20 mouse cellular contexts compared by ENCODE assay signal in the genomic region with DNA sequence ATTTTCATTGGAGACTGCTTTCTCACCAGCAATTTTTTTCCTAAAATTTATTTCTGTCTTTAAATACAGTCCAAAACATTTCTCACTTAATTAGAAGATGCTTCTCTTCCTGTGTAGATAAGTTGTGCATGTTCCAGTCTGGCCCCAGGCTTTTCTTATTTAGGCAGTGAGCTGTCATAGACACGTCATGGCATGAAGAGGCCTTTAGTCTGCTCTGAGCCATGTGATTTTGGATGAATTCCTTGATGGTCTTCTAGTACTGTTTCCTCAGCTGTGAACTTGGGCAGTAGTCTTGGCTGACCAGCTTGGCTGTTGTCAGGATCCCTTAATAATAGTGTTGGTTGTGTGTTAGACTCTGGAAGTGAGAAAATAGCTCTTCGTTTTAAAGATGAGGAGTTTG. TPM values are rescaled to one million over a fixed set of nuclear protein-coding genes. Genes with fewer than 3 reads are reported as not detected.
DNase-seq lines count a peak whose midpoint lies in the region; ATAC-seq and TF ChIP-seq lines count a peak whose summit lies in the region.
"Had no signal": no experiment of that assay in that cellular context is flagged by ENCODE, and none has a peak within 500 bp of the region (broad histone marks: within the 10 kb centered on the region; RNA-seq: fewer than 3 reads in every experiment).

No protein-coding gene starts in this region.

- no peaks in the 10 kb centered on the region for H3K27me3 ChIP-seq in liver, embryonic 12.5 days (replicated peaks)
- H3K27me3 ChIP-seq in liver, postnatal 0 days (ENCODE audit: insufficient read depth, low read length) = no peaks in the 10 kb centered on the region
- H3K27me3 ChIP-seq: embryonic facial prominence, embryonic 13.5 days; forebrain, embryonic 12.5 days had no signal

- no peak overlapping the region for H3K9ac ChIP-seq in liver, embryonic 12.5 days
- H3K9ac ChIP-seq in liver, postnatal 0 days (replicated peaks) = no peak overlapping the region
- H3K9ac ChIP-seq: embryonic facial prominence, embryonic 13.5 days; forebrain, embryonic 12.5 days had no signal

- peaks cover 86% of the 10 kb centered on the region for H3K36me3 ChIP-seq in liver, embryonic 12.5 days
- peaks cover 28% of the 10 kb centered on the region for H3K36me3 ChIP-seq in liver, postnatal 0 days (replicated peaks; ENCODE audit: insufficient read depth, low read length)

- H3K4me2 ChIP-seq in liver, embryonic 12.5 days = no peak overlapping the region
- no peak overlapping the region for H3K4me2 ChIP-seq in liver, postnatal 0 days (ENCODE audit: low read depth, low read length)
- H3K4me2 ChIP-seq: embryonic facial prominence, embryonic 13.5 days; forebrain, embryonic 12.5 days had no signal

- peak; percentile 16 for DNase-seq in heart, adult 8-10 months (ENCODE audit: low spot score)
- DNase-seq in heart, adult 9 months (ENCODE audit: low spot score in 2 of 2) = no peak
- no peak for DNase-seq in liver, postnatal 0 days
- peak; percentile 37 for DNase-seq in Muller cell, postnatal 12 days (ENCODE audit: inconsistent ontology term)
- DNase-seq in lung, postnatal 10 days = peak; percentile 24
- no peak for DNase-seq in cerebellum, adult 11 months
- DNase-seq: cerebellum, adult 2 months; kidney, adult 18-20 months; left cerebral cortex, postnatal 4 days; midbrain, embryonic 14.5 days; right cerebral cortex, postnatal 14 days; thymus, postnatal 36 days had no signal

- no peak for TF ChIP-seq CTCF in liver, postnatal 0 days (IDR thresholded peaks at IDR 0.05; ENCODE audit: low read depth)

- H3K4me3 ChIP-seq in liver, embryonic 12.5 days = no peak overlapping the region
- no peak overlapping the region for H3K4me3 ChIP-seq in liver, postnatal 0 days (ENCODE audit: low read depth, low read length)
- H3K4me3 ChIP-seq: embryonic facial prominence, embryonic 13.5 days; forebrain, embryonic 12.5 days had no signal

- 70% methylated on average over 2 of the region's 2 CpGs for WGBS in liver, embryonic 12.5 days (ENCODE audit: insufficient replicate concordance)
- 78% methylated on average over 2 of the region's 2 CpGs for WGBS in liver, postnatal 0 days (ENCODE audit: insufficient replicate concordance)

- H3K9me3 ChIP-seq in liver, embryonic 12.5 days (replicated peaks) = no peaks in the 10 kb centered on the region
- H3K9me3 ChIP-seq in liver, postnatal 0 days (ENCODE audit: low read length) = no peaks in the 10 kb centered on the region
- H3K9me3 ChIP-seq: embryonic facial prominence, embryonic 13.5 days; forebrain, embryonic 12.5 days had no signal

- TF ChIP-seq EP300 in liver, postnatal 0 days (IDR thresholded peaks at IDR 0.05; ENCODE audit: low read depth) = no peak

- H3K4me1 ChIP-seq in liver, embryonic 12.5 days = peaks cover 44% of the 10 kb centered on the region
- H3K4me1 ChIP-seq in liver, postnatal 0 days (ENCODE audit: insufficient read depth) = peaks cover 3% of the 10 kb centered on the region

- H3K27ac ChIP-seq in liver, embryonic 12.5 days = 0 out of 2 replicates have a peak overlapping the region, but pooled peaks have one; percentile 17
- H3K27ac ChIP-seq in liver, postnatal 0 days (ENCODE audit: low read depth) = no peak overlapping the region
- H3K27ac ChIP-seq: embryonic facial prominence, embryonic 13.5 days; forebrain, embryonic 12.5 days; stomach, postnatal 0 days had no signal

- ATAC-seq in liver, embryonic 12.5 days = no peak
- ATAC-seq in liver, postnatal 0 days = no peak
- ATAC-seq: hindbrain, embryonic 16.5 days had no signal

RNA-seq across cellular contexts. Expression of gene Mapre1, which starts 9.3 kb away (rescaled TPM):
- 10 to 100 TPM; 49.5 to 57.0 (median 50.8) TPM for total RNA-seq in heart, adult 8-10 months (2022)
- polyA plus RNA-seq in liver, embryonic 12.5 days (2016; fragmentation: Nextera tagmentation; extraction: Ambion mirVana) = 199 and 200 TPM in 2 replicates
- polyA plus RNA-seq in liver, postnatal 0 days (2015; fragmentation: Nextera tagmentation; extraction: Ambion mirVana) = 79.0 and 79.2 TPM in 2 replicates

RNA-seq across cellular contexts. Expression of gene Efcab8, which starts 29.4 kb away (rescaled TPM):
- not detected for total RNA-seq in heart, adult 8-10 months (2022)
- polyA plus RNA-seq in liver, embryonic 12.5 days (2016; fragmentation: Nextera tagmentation; extraction: Ambion mirVana) = 0.10 and 0.16 TPM in 2 replicates
- polyA plus RNA-seq in liver, postnatal 0 days (2015; fragmentation: Nextera tagmentation; extraction: Ambion mirVana) = 0.04 TPM in 1 of 2 replicates, not detected in the other
- total RNA-seq: common myeloid progenitor, adult 5-6 weeks; granulocyte monocyte progenitor cell, adult 5-6 weeks had no signal
- polyA plus RNA-seq: embryonic facial prominence, embryonic 13.5 days; forebrain, embryonic 12.5 days; hindbrain, embryonic 16.5 days; midbrain, embryonic 14.5 days had no signal

RNA-seq across cellular contexts. Expression of gene Dnmt3c, which starts 53.9 kb away (rescaled TPM):
- not detected for total RNA-seq in heart, adult 8-10 months (2022)
- polyA plus RNA-seq in liver, embryonic 12.5 days (2016; fragmentation: Nextera tagmentation; extraction: Ambion mirVana) = 0.42 and 0.58 TPM in 2 replicates
- 0.19 and 0.46 TPM in 2 replicates for polyA plus RNA-seq in liver, postnatal 0 days (2015; fragmentation: Nextera tagmentation; extraction: Ambion mirVana)
- total RNA-seq: common myeloid progenitor, adult 5-6 weeks; granulocyte monocyte progenitor cell, adult 5-6 weeks; left cerebral cortex, postnatal 4 days had no signal
- polyA plus RNA-seq: embryonic facial prominence, embryonic 13.5 days; forebrain, embryonic 12.5 days; hindbrain, embryonic 16.5 days; large intestine, adult 2 months; stomach, postnatal 0 days had no signal

Comparison
In these comparisons a context has a peak if more than half of its experiments do, and no peak if none do; other contexts are left out.
1. DNase-seq: peak in heart, adult 8-10 months (single experiment), Muller cell, postnatal 12 days (single experiment) and lung, postnatal 10 days (single experiment); none in heart, adult 9 months (0 of 2), liver, postnatal 0 days (single experiment) and cerebellum, adult 11 months (single experiment).